ENCODE assay signal across 8 mouse cellular contexts in genomic region chr8:121241761-121242552, GRCm38 (mm10).
DNase-seq lines count a peak whose midpoint lies in the region; ATAC-seq and TF ChIP-seq lines count a peak whose summit lies in the region.

No protein-coding gene starts in this region.

- H3K9me3 ChIP-seq in heart, embryonic 13.5 days, result no peaks in the 10 kb centered on the region
- H3K9me3 ChIP-seq in kidney, embryonic 15.5 days (replicated peaks), result no peaks in the 10 kb centered on the region
- H3K9me3 ChIP-seq in midbrain, embryonic 12.5 days, result no peaks in the 10 kb centered on the region

- H3K9ac ChIP-seq in heart, embryonic 13.5 days, result peak overlapping the region; percentile 72
- H3K9ac ChIP-seq in kidney, embryonic 15.5 days, result 0 out of 2 replicates have a peak overlapping the region, but pooled peaks have one; percentile 8
- peak overlapping the region; percentile 31; the same call in 1 of the 2 replicates for H3K9ac ChIP-seq in midbrain, embryonic 12.5 days (replicated peaks)

- CTCF ChIA-PET in Patski (lab: Charles Lee), result interaction anchor here (1.2 kb wide), 1 partner anchor 21 kb away, joined by 3 read pairs; no protein-coding TSS in a partner anchor

- in situ Hi-C loops in Patski (cut with MboI; ENCODE audit: low pct_unique_long_range_greater_than_20kb), result no loop called here

- H3K4me1 ChIP-seq in heart, embryonic 13.5 days, result peaks cover 41% of the 10 kb centered on the region
- peaks cover 55% of the 10 kb centered on the region for H3K4me1 ChIP-seq in kidney, embryonic 15.5 days
- peaks cover 29% of the 10 kb centered on the region for H3K4me1 ChIP-seq in midbrain, embryonic 12.5 days

- WGBS in heart, embryonic 13.5 days, result 11% methylated on average over 14 of the region's 14 CpGs
- 6% methylated on average over 14 of the region's 14 CpGs for WGBS in kidney, embryonic 15.5 days
- WGBS in midbrain, embryonic 12.5 days, result 12% methylated on average over 14 of the region's 14 CpGs

- H3K27me3 ChIP-seq in Patski, result no peaks in the 10 kb centered on the region
- H3K27me3 ChIP-seq in heart, embryonic 13.5 days (replicated peaks), result peaks cover 5% of the 10 kb centered on the region; the same call in 1 of the 2 replicates
- 0 out of 2 replicates have a peak, but pooled peaks cover 6% of the 10 kb centered on the region for H3K27me3 ChIP-seq in kidney, embryonic 15.5 days
- peaks cover 7% of the 10 kb centered on the region; the same call in 1 of the 2 replicates for H3K27me3 ChIP-seq in midbrain, embryonic 12.5 days

- ATAC-seq in Patski, result peak; percentile 76
- peak; percentile 77; the same call in 1 of the 2 replicates for ATAC-seq in heart, embryonic 13.5 days (ENCODE audit: extremely low read depth, insufficient number of reproducible peaks, low FRiP score, low TSS enrichment)
- ATAC-seq in kidney, embryonic 15.5 days (replicated peaks; ENCODE audit: low FRiP score), result peak; percentile 90
- no peak for ATAC-seq in midbrain, embryonic 12.5 days (ENCODE audit: low FRiP score, low read depth)
- no peak for ATAC-seq in megakaryocyte-erythroid progenitor cell, adult 5-6 weeks (replicated peaks; ENCODE audit: low FRiP score, low TSS enrichment, poor library complexity, severe bottlenecking)

- peak overlapping the region; percentile 56 for H3K4me2 ChIP-seq in heart, embryonic 13.5 days
- H3K4me2 ChIP-seq in kidney, embryonic 15.5 days, result peak overlapping the region; percentile 25
- no peak overlapping the region for H3K4me2 ChIP-seq in midbrain, embryonic 12.5 days (replicated peaks)

- H3K27ac ChIP-seq in heart, embryonic 13.5 days (replicated peaks), result peak overlapping the region; percentile 51
- H3K27ac ChIP-seq in kidney, embryonic 15.5 days, result peak overlapping the region; percentile 88
- H3K27ac ChIP-seq in midbrain, embryonic 12.5 days (replicated peaks), result no peak overlapping the region

- TF ChIP-seq CTCF in Patski (IDR thresholded peaks at IDR 0.05), result no peak

- H3K36me3 ChIP-seq in heart, embryonic 13.5 days, result no peaks in the 10 kb centered on the region
- H3K36me3 ChIP-seq in kidney, embryonic 15.5 days, result no peaks in the 10 kb centered on the region
- no peaks in the 10 kb centered on the region for H3K36me3 ChIP-seq in midbrain, embryonic 12.5 days

- POLR2A ChIA-PET in Patski (lab: Charles Lee), result interaction anchor here (0.5 to 0.6 kb wide), 2 partner anchors 916 to 1814 kb away, joined by 3 to 5 read pairs; no protein-coding TSS in a partner anchor

- DNase-seq in Patski (ENCODE audit: low read depth, low spot score), result peak; percentile 94
- peak; percentile 55 for DNase-seq in embryo, embryonic 9.5 days (ENCODE audit: extremely low spot score)
- DNase-seq in cerebellum, adult 9-11 months, result no peak
- DNase-seq in frontal cortex, postnatal 25 days (ENCODE audit: low spot score in 2 of 2), result no peak

- peak overlapping the region; percentile 5; the same call in 1 of the 2 replicates for H3K4me3 ChIP-seq in heart, embryonic 13.5 days
- H3K4me3 ChIP-seq in kidney, embryonic 15.5 days (replicated peaks), result no peak overlapping the region
- H3K4me3 ChIP-seq in midbrain, embryonic 12.5 days, result no peak overlapping the region

Comparison
In these comparisons a context has a peak if more than half of its experiments do, and no peak if none do; other contexts are left out.
1. ATAC-seq: peak in Patski (single experiment), heart, embryonic 13.5 days (single experiment) and kidney, embryonic 15.5 days (single experiment); none in midbrain, embryonic 12.5 days (single experiment) and megakaryocyte-erythroid progenitor cell, adult 5-6 weeks (single experiment).
2. DNase-seq: peak in Patski (single experiment) and embryo, embryonic 9.5 days (single experiment); none in cerebellum, adult 9-11 months (single experiment) and frontal cortex, postnatal 25 days (0 of 2).
3. H3K9ac ChIP-seq: peak in every context shown above with its lines; median percentile 72 in heart, embryonic 13.5 days; 31 in midbrain, embryonic 12.5 days; 8 in kidney, embryonic 15.5 days.